Mouse (Mus musculus) mesoderm, embryonic 11.5 days (tissue): ENCODE measurements around the gene Prex1.

ENCODE experiments used
- DNase-seq: peaks from one replicate; pipeline ENCODE4 v3.0.0-alpha.2; 2012; ENCODE audit warnings: low read depth, low spot score

Prex1 gene

DNA sequence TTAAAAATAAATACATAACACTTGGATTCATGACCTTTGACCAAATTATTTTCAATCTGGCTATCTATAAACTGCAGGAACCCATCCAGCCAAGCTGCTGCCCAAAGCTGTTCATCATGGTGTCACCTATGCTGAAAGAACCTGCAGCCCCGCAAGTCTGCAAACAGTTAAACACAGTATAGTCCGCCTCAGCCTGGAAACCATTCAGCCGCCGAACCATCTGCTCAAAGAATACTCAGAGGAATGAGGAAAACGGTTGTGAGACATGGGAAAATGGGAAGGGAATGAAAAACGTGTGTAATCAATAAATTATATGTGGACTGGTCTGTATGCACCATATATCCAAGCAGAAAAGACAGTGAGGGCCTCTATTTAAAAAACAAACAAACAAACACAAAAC lies 13.3 kb upstream of the Prex1 start:
- peak; percentile 14 for DNase-seq

DNA sequence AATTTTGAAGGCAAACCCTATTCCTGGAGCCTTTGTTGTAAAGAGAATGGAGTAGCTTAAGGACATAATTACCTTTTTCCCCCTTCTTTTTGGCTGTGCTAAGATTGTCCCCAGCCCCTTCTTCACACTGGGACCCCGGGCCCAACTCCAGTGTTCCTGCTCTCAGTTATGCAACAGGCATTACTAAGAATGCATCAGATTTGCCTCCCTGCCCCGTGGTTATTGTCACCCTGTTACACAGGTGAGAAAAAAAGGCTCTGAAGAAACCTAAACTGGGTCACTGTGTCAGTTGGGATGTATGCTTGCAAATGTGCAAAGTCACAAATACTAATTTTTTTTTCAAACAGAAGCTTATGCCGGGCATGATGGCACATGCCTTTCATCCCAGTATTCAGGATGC lies 6.8 kb upstream of the Prex1 start:
- DNase-seq, result no peak

- DNase-seq, result no peak
Observed at GRCm38 (mm10) chr2:166719930-166720305, 6.3 kb upstream of the Prex1 start.

DNA sequence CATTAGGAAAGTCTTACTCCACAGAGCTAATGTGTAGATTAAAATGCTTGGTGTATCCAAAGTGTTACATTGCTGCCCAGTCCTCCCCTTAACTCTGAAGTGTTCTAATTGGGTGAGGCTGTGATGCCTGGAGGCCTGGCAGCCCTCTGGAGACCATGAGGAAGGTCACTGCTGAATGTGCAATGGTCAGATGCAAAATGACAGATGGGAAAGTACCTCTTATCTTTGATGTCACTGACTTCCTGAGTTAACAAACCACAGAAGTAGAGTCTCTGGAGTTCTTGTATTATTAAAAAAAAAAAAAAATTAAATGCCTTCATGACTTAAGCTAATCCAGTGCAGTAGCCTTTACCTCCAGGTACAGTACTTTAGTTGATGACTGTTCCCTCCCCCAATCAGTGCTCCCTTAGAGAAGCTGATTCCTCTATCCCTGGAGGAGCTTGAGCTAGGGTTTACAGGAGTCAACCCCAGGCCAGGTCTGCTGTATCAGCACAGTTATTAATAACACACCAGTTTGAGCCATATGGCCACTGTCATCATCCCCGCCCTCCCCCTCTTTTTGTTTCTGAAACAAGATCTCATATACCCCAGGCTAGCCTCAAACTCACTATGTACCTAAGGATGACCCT lies 5.8 kb upstream of the Prex1 start:
- no peak for DNase-seq

DNA sequence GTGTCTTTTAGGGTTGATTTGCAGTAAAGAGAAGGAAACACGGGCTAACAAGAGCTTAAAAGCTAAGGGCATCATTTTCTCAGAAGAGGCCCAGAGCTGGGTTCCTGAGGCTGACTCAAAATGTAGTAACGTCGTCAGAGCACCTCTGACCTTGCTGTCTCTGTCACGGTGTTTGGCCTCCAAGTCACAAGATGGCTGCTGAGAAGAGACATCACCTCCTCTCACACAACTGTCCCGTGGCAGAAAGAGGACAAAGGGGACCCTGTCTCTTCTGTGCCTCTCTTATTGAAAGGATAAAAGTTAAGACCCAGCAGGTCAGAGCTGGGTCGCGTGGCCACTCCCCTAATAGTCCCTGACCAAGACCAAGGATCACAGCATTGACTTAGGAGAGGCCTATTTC lies 2.4 kb upstream of the Prex1 start:
- DNase-seq, result no peak

GRCm38 (mm10) chr2:166714427-166714699 lies 731 bp upstream of the Prex1 start:
- DNase-seq, result no peak

DNA sequence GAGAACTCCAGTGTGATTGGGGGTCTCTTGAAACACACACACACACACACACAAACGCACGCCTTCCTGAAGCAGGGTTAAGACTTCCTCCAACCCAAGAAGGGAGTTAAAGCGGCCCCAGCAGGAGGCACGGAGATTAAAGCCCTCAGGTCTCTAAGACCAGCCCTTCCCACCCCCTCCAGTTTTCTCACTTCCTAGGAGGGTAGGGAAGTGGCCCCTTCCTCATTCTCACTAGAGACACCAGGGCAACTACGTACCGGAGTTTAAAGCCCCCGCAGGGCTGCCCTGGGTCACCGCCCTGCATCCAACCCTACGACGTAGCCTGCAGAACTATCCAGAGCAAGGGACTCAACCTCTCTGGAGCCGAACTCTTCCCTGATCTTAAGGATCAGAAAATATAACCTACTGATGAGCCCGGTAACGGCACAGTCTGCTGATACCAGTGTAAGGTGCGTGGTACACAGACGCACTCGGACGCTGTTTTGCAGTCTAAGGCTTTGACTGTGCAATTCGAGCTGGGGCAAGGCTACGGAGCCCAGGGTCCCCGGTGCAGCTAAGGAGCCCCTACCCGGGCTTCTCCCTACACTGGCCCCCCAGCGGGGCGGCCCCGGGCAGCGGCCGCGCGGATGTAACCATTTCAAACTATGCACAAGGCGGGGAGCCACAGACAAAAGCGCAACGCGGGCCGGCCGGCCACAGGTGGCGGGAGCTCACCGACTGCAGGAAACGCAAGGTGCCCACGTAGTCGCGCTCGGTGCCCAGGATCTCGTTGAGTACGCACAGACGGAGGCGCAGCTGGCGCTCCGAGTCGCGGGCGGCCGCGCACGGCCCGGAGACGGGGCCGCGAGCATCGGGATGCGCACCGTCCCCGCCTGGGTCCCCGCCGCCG lies 587 bp downstream of the Prex1 start:
- DNase-seq, result peak; percentile 68

DNA sequence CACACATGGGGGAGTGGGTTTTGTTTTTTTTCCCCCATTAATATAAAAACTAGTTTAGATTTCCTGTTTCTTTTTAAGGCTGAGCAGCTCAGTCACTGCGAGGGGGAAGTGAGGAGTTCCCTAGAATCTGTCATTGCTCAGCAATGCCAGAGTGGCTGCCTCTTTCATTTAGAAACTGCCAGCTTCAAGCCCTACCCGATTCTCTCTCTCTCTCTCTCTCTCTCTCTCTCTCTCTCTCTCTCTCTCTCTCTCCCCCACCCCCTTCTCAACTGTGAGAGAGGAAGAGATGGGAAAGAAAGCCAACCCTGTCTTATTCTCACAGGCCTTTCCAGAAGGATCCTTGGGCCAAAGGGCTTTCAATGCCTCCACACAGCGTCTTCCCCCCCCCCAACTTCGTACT lies 1.3 kb downstream of the Prex1 start:
- DNase-seq, result no peak

GRCm38 (mm10) chr2:166711681-166712132 lies 1.9 kb downstream of the Prex1 start:
- DNase-seq, result peak; percentile 53

DNA sequence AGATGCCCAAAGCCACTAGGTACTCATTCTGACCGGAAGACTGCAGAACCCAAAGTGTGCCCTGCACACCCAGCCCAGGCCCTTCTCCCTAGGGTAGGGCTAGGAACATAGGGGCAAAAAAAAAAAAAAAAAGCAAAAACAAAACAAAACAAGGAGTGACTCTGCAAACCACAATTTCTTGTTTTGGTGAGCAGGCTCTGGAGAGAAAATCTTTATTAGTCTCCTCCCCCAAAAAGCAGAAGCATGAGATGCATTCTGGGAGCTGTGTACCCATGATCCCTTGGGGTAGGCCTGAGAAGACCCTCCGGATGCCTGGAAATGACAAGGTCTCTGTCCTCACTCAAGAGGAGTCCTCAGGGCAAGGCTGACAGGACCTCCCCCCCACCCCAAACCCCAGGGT lies 3.7 kb downstream of the Prex1 start:
- no peak for DNase-seq

- DNase-seq, result no peak
Observed at GRCm38 (mm10) chr2:166708304-166708703, 5.3 kb downstream of the Prex1 start.

DNA sequence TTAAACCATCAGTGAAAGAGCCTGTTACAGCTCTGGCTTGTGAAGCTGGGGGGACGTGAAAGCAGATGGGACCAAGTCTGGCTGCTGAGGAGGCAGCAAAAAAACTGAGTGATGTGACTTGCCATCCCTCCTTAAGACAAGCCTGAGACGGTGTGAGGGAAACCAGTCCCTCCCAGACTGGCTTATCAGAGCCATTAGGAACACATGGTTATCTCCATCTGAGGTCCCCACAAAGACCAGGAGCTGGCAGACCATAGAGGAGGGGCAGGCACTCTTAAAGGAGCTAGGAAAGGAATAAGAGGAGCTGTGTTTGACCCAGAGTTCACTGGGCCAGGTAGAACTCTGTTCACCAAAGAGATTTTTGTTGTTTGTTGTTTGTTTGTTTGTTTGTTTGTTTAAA lies 7.1 kb downstream of the Prex1 start:
- no peak for DNase-seq

- no peak for DNase-seq
Observed at GRCm38 (mm10) chr2:166703491-166703890, 10.1 kb downstream of the Prex1 start.

DNA sequence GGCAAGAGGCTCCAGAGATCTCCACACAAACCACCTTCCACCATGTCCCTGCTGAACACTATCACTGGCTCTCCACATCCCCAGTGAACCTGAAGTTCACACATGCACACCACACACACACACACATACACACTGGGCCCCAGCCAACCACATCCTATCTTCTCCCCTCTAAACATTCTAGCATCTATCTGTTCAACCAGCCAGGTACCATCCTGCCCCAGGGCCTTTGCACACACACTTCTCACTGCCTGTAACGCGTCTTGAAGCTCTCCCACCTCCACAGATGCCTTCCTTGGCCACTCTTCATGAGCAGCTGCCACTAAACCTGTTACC lies 11.6 kb downstream of the Prex1 start:
- no peak for DNase-seq

GRCm38 (mm10) chr2:166701248-166702112 lies 12.2 kb downstream of the Prex1 start:
- DNase-seq, result peak; percentile 74

GRCm38 (mm10) chr2:166700732-166701131 lies 12.9 kb downstream of the Prex1 start:
- no peak for DNase-seq

- no peak for DNase-seq
Observed at GRCm38 (mm10) chr2:166700116-166700515, 13.5 kb downstream of the Prex1 start.

DNA sequence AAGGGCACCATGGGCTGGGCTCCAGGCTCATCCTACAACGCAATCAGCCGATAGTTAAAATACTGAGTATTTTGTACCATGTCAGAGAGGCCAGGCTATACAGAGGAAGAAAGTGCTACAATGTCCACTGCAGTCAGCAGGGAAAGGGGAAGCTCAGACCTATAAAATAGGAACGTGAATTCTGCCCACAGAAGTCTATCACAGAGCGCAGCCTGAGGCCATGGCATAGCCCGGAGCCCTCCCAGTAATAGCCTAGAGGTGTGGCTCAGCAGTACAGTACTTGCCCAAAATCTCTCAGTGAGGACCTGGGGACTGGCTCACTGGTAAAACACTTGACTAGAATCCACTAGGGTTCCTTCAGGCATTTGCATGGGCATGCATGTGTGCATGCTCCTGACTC lies 14.1 kb downstream of the Prex1 start:
- DNase-seq, result no peak

- no peak for DNase-seq
Observed at GRCm38 (mm10) chr2:166694616-166695015, 19.0 kb downstream of the Prex1 start.

GRCm38 (mm10) chr2:166693394-166693793 lies 20.2 kb downstream of the Prex1 start:
- DNase-seq, result no peak

DNA sequence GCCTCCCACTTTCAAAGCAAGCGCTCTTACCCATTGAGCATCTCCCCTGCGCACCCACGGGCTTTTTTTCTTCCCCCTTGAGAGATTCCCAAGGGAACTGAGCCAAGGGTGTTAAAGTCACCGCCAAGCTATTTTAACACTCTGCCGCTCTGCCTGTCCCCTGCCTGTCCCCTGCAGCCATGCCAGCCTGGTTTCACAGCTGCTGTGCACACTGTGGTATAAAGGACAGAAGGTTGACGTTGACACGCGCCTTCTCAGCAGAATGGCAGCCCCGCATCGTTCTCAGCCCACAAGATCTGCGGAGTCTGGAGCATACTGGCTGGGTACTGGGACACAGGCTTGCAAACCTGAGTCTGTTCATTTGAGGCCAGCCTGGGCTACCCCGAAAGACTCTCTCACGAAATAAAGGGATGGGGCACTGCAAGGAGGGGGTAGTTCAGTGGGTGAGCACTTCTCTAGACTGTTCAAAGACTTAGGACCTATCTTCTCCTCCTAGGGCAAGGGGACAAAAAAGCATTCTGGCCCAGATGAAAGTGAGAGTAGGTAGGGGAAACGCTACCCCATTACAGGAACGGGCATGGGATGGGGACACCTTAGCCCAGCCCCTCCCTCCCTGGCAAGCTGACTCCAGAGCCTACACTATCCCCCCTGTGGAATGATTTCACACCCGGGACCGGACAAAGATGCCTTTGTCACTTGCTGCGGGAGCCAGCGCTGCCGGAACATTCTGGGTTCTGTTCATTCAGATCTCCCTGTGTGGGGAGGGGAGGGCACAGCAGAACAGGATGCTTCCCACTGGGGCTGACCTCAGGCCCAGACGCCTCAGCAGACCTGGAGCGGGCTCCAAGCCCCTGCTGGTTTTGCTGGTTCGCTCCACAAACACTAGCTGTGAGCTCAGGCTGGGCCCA lies 21.8 kb downstream of the Prex1 start:
- peak; percentile 64 for DNase-seq

DNA sequence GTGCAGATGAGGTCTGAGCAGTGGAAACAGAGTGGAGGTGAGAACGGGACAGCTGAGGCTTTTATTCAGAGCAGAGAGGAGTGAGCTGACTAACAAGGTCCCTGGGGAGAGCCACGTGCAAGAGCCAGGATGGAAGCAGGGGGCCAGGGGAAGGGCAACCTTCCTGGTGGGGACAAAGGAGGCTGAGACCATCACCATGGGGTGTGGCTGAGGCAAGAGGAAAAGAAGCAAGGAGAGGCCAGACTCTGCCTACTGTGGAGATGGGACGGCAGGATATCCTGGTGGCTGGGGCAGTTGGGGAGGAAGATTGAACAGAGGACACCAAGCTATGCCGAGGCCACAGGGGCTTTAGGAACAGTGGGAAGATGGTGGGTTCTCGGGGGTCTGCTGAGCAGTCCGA lies 26.7 kb downstream of the Prex1 start:
- no peak for DNase-seq
